Mouse (Mus musculus) liver, embryonic 13.5 days (tissue): ENCODE measurements around the gene Lars2. TPM values are rescaled to one million over a fixed set of nuclear protein-coding genes. Genes with fewer than 3 reads are reported as not detected.
A peak's percentile ranks its signal among the peaks of the same experiment; 100 is the strongest.
"Not testable (repeated sequence)": the region's sequence is repeated elsewhere in the genome, so short reads cannot be mapped to it uniquely, and the experiment has no call there.

Experiments
- ATAC-seq: fragments of 200-750 bp; cut with Nextera tagmentation; 2 replicates; pipeline ENCODE4 v1.8.0; 2017; ENCODE audit warnings: low read depth, mild to moderate bottlenecking, moderate number of reproducible peaks, moderate library complexity
- DNase-seq: peaks from one replicate; pipeline ENCODE4 v3.0.0; 2022
- H3K27ac ChIP-seq: fragments of 300-500 bp; sonication (generic); 2 replicates; pipeline ENCODE4 v1.5.1; 2015; ENCODE audit warnings: moderate library complexity, mild to moderate bottlenecking, inconsistent platforms
- H3K27me3 ChIP-seq: fragments of 300-500 bp; sonication (generic); 2 replicates; pipeline ENCODE4 v1.6.1; 2015; ENCODE audit warnings: mild to moderate bottlenecking, inconsistent platforms
- H3K36me3 ChIP-seq: fragments of 300-500 bp; sonication (generic); 2 replicates; pipeline ENCODE4 v1.6.1; 2015; ENCODE audit warnings: mild to moderate bottlenecking, inconsistent platforms
- H3K4me1 ChIP-seq: fragments of 300-500 bp; sonication (generic); replicated peaks from 2 replicates; pipeline ENCODE4 v1.6.1; 2015; ENCODE audit warnings: inconsistent platforms
- H3K4me2 ChIP-seq: fragments of 300-500 bp; sonication (generic); 2 replicates; pipeline ENCODE4 v1.6.1; 2015; ENCODE audit warnings: inconsistent platforms, mild to moderate bottlenecking, moderate library complexity
- H3K4me3 ChIP-seq: fragments of 300-500 bp; sonication (generic); replicated peaks from 2 replicates; pipeline ENCODE4 v1.5.1; 2015; ENCODE audit warnings: mild to moderate bottlenecking, inconsistent platforms
- H3K9ac ChIP-seq: fragments of 300-500 bp; sonication (generic); 2 replicates; pipeline ENCODE4 v1.6.1; 2015; ENCODE audit warnings: mild to moderate bottlenecking, inconsistent platforms
- H3K9me3 ChIP-seq: fragments of 300-500 bp; sonication (generic); replicated peaks from 2 replicates; pipeline ENCODE4 v1.6.1; 2016; ENCODE audit warnings: inconsistent platforms
- WGBS: fragments of 180-500 bp; shearing (Covaris S2); methylation state at CpG from one replicate; pipeline ENCODE4 v1.1.7; 2015; ENCODE audit not compliant: insufficient replicate concordance; 5-methylcytosine and 5-hydroxymethylcytosine counted together
- polyA plus RNA-seq: library from polyadenylated mRNA; unstranded; fragments of >200 nt; fragmentation: Nextera tagmentation; extraction: Ambion mirVana; gene quantifications from 2 replicates; pipeline ENCODE4 v1.2.1, GENCODE M21; 2015

Gene Lars2
- polyA plus RNA-seq, 1 experiment from 2014 or later, result 768 TPM

DNA sequence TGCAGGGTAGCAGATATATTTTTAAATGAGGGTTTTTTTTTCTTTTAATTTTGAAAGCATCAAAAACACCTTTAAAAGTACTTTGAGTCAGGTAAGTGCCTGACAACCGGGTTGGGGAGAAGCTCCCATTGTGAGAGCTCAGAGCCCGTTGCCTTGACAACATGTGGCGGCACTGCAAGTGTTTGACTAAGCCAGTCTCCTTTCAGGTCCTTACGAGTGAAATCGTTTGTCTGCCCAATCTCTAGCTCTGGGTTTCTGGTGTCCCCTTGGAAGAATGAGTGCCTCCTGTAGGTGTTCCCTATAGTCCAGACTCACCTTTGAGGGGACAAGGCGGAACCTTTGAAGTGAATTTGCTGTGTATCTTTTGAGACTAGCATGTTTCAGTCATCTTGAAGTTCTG lies 31.0 kb downstream of the Lars2 start:
- H3K9ac ChIP-seq, result no peak overlapping the region
- no peak overlapping the region for H3K4me2 ChIP-seq
- DNase-seq (no peak), ATAC-seq (no peak)
- no peak overlapping the region for H3K4me3 ChIP-seq
- WGBS, result 78% methylated on average over 6 of the region's 6 CpGs
- H3K27me3 ChIP-seq, result no peaks in the 10 kb centered on the region
- peaks cover 5% of the 10 kb centered on the region; the same call in 1 of the 2 replicates for H3K36me3 ChIP-seq
- no peaks in the 10 kb centered on the region for H3K4me1 ChIP-seq
- H3K9me3 ChIP-seq, result no peaks in the 10 kb centered on the region
- H3K27ac ChIP-seq, result no peak overlapping the region

DNA sequence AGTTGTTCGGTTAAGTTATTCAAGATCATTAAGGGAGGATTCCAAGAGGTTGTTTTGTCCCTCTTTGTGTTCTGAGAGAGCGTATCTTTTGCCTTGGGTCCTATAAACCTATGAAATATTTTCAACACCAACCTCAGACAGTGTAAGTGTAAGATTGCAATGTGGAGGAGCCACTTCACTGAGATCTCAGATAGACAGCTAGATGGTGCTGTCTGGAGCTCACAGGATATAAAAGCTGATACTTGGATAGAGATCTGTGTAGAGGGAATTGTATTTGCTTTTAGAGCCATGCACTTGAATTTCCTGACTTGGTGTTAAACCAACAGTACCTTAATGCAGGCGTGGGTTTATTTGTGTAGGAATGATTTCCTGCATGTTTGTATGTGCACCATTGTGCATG lies 35.5 kb downstream of the Lars2 start:
- WGBS, result 80% methylated on average over 3 of the region's 3 CpGs
- H3K9ac ChIP-seq, result no peak overlapping the region
- no peaks in the 10 kb centered on the region for H3K27me3 ChIP-seq
- ATAC-seq (no peak), DNase-seq (no peak)
- H3K4me3 ChIP-seq, result no peak overlapping the region
- H3K9me3 ChIP-seq, result no peaks in the 10 kb centered on the region
- no peaks in the 10 kb centered on the region for H3K36me3 ChIP-seq
- no peaks in the 10 kb centered on the region; the same call in 1 of the 2 replicates for H3K4me1 ChIP-seq
- no peak overlapping the region for H3K4me2 ChIP-seq
- no peak overlapping the region for H3K27ac ChIP-seq

DNA sequence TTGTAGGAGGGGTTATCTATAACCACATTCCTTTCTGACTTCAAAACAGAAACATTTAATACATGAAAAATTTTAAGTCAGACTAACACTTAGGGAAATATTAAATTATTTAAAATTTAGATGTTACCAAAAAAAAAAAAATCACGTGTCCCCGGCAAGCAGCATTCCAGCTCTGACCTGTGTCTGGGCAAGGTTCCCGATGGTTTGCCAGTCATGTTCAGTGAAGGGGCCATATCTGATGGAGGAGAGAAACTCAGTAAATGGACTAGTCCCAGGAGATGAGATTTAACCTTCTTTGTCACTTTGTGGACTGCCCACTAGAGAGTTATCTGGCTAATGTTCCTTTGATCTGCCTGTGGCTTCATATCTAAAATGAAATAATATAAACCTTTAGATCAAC lies 36.3 kb downstream of the Lars2 start:
- no peaks in the 10 kb centered on the region for H3K9me3 ChIP-seq

GRCm38 (mm10) chr9:123405231-123405630 lies 38.5 kb downstream of the Lars2 start:
- H3K4me3 ChIP-seq, result no peak overlapping the region
- H3K4me2 ChIP-seq, result no peak overlapping the region
- no peaks in the 10 kb centered on the region; the same call in 1 of the 2 replicates for H3K4me1 ChIP-seq
- DNase-seq (no peak), ATAC-seq (no peak)
- 79% methylated on average over 1 of the region's 1 CpGs for WGBS
- no peak overlapping the region for H3K9ac ChIP-seq
- H3K36me3 ChIP-seq, result 0 out of 2 replicates have a peak, but pooled peaks cover 1% of the 10 kb centered on the region
- H3K27me3 ChIP-seq, result no peaks in the 10 kb centered on the region
- no peaks in the 10 kb centered on the region for H3K9me3 ChIP-seq
- no peak overlapping the region for H3K27ac ChIP-seq

More for the DNA sequence above, 36.3 kb downstream of the Lars2 start:
- Histone ChIP-seq H3K27me3 (no peaks in the 10 kb centered on the region), H3K4me1 (no peaks in the 10 kb centered on the region; the same call in 1 of the 2 replicates), H3K36me3 (no peaks in the 10 kb centered on the region), H3K4me3 (no peak overlapping the region), H3K9ac (no peak overlapping the region), H3K27ac (no peak overlapping the region), H3K4me2 (no peak overlapping the region)
- WGBS, result 81% methylated on average over 3 of the region's 3 CpGs
- DNase-seq (no peak), ATAC-seq (no peak)

DNA sequence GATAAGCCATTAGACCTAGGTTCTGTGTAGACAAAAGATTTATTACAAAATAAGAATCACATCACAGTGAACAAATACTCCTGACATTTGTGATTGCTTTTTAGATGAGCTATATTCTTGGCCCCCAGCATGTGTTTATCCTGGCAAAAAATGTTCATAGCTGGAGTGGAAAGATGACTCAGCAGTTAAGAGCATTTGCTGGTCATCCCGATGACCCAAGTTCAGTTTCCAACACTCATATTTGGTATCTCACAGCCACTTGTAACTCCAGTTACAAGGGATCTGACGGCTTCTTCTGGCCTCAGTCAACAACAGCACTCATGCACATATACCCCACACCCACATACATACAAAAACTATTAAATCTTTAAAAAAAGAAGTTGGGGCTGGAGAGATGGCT lies 42.0 kb downstream of the Lars2 start:
- Histone ChIP-seq H3K36me3 (peaks cover 25% of the 10 kb centered on the region), H3K4me2 (no peak overlapping the region), H3K27ac (no peak overlapping the region), H3K9ac (no peak overlapping the region), H3K27me3 (no peaks in the 10 kb centered on the region), H3K4me3 (no peak overlapping the region), H3K9me3 (no peaks in the 10 kb centered on the region), H3K4me1 (no peaks in the 10 kb centered on the region; the same call in 1 of the 2 replicates)
- DNase-seq (no peak), ATAC-seq (no peak)
- 64% methylated on average over 2 of the region's 2 CpGs for WGBS

DNA sequence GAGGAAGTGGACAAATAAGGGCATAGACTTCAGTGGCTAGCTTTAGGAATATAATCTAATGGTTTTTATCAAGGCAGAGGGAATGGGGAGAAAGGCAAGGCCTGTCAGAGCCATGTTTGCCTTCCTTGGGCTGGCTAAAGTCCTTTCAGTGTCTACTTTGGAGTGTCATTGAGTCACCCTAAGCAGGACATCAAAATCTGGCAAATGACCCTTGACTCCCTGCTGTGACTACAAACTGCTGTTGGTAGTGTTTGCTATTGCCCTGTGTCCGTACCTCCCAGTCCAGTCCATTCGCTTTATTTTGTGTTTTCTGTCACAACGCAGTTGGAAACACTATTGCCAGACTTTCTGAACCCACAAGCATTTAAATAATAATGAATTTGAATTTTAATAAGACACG lies 63.1 kb downstream of the Lars2 start:
- Histone ChIP-seq H3K9me3 (no peaks in the 10 kb centered on the region), H3K9ac (no peak overlapping the region), H3K4me3 (no peak overlapping the region), H3K27me3 (no peaks in the 10 kb centered on the region), H3K4me1 (peaks cover 7% of the 10 kb centered on the region; the same call in 1 of the 2 replicates), H3K36me3 (peaks cover 6% of the 10 kb centered on the region; the same call in 1 of the 2 replicates), H3K27ac (peak overlapping the region; percentile 48; the same call in 1 of the 2 replicates), H3K4me2 (no peak overlapping the region)
- WGBS, result 78% methylated on average over 4 of the region's 4 CpGs
- ATAC-seq (peak; percentile 69), DNase-seq (no peak)

DNA sequence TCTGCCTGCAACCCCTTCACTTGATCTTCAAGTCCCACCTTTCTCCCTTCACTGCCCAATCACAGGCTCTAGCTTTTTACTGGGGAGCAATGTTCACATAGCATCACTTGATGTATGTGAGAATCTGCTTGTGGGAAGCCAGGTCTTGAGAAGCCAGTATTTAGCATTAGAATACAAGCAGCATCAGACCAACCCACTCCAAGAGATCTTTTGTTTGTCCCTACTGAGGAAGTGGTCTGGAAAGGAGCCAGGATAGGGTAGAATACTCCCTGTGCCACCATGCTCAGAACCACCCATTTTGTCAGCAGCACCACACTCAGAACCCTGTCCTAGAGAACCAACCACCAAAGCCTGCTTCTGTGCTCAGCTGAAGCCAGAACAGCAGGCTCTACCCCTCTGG lies 64.2 kb downstream of the Lars2 start:
- no peak overlapping the region for H3K27ac ChIP-seq
- no peak overlapping the region for H3K4me2 ChIP-seq
- peaks cover 8% of the 10 kb centered on the region for H3K36me3 ChIP-seq
- ATAC-seq, result no peak
- no peak for DNase-seq
- no peak overlapping the region for H3K4me3 ChIP-seq
- no peak overlapping the region for H3K9ac ChIP-seq
- no peaks in the 10 kb centered on the region for H3K9me3 ChIP-seq
- H3K27me3 ChIP-seq, result no peaks in the 10 kb centered on the region
- H3K4me1 ChIP-seq, result peaks cover 7% of the 10 kb centered on the region; the same call in 1 of the 2 replicates

DNA sequence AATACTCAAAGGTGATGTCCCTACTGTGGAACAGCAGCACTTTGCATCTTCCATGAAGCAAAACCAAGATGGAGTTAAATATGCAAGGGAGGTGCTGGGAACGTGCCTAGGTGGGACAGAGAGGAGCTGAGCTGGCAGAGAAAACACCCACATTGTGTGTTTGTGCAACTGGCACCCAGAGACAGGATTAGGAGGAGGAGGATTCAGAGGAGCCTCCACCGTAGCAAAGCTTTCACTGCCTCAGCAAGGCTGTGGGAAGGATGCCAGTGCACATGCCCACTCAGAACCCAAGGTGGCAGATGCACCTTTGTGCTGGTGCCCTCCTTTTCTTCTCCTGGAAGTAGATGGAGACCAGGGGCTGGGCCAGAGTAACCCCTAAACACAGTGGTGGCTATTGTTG lies 71.5 kb downstream of the Lars2 start:
- ATAC-seq (no peak), DNase-seq (no peak)
- no peaks in the 10 kb centered on the region for H3K9me3 ChIP-seq
- no peak overlapping the region for H3K4me2 ChIP-seq
- H3K27me3 ChIP-seq, result no peaks in the 10 kb centered on the region
- no peak overlapping the region for H3K27ac ChIP-seq
- no peak overlapping the region for H3K9ac ChIP-seq
- 68% methylated on average over 2 of the region's 2 CpGs for WGBS
- H3K4me1 ChIP-seq, result no peaks in the 10 kb centered on the region
- H3K4me3 ChIP-seq, result no peak overlapping the region
- peaks cover 38% of the 10 kb centered on the region for H3K36me3 ChIP-seq

DNA sequence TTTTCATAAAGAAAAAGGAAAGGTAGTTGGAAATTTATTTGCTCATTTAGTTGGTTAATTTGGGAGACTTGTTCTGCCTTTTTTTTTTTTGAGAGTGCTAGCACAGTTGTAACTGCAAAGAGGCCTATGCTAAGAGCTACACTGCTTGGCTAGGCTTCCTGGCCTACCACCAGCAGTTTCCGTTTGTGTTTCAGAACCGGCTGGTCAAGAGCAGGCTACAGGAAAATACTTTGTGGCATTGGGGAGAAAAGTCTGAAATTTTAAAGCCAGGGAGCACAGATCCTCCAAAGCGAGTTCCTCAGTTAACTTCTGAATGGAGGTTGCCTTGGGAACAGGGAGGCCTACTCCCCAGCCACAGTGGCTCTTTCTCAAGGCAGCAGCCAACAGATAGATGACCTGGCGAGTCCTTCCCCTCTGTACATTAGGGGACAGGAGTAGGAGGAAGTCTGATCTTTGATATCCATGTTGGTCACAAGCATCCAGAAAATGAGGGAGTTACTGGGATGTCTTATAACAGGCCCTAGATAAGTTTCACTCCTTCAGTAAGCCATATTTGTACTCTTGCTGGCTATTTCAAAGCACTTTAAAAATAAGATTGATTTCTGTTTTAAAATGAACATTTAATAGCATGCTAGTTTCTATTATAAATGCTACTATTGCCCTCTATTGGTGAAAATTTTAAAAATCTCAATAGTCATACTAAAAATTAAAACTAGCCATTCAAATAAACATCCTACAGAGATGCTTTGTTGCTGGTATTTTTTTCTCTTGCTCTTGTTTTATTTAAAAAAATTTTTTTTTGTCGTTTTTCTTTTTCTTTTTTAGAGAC lies 73.7 kb downstream of the Lars2 start:
- no peak overlapping the region for H3K4me3 ChIP-seq
- no peaks in the 10 kb centered on the region for H3K27me3 ChIP-seq
- no peak overlapping the region for H3K9ac ChIP-seq
- no peak overlapping the region for H3K27ac ChIP-seq
- no peaks in the 10 kb centered on the region for H3K4me1 ChIP-seq
- peaks cover 32% of the 10 kb centered on the region for H3K36me3 ChIP-seq
- WGBS, result 59% methylated on average over 5 of the region's 5 CpGs
- no peak overlapping the region for H3K4me2 ChIP-seq
- no peak for DNase-seq
- H3K9me3 ChIP-seq, result no peaks in the 10 kb centered on the region
- ATAC-seq, result no peak

DNA sequence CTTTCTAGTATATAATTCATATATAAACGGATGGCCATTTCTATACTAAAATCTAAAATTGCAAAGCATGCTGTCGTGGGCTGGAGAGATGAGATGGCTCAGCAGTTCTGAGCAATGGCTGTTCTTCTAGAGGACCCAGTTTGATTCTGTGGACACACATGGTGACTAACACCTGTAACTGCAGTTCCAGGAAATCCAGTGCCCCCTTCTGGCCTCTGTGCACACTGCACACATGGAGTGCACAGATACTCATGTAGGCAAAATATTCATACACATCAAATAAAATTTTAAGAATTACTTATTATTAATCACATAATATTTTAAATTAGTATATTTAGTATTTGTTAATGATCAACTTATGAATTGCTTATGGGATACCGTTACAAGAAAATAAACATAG lies 80.4 kb downstream of the Lars2 start:
- not testable (repeated sequence) for H3K27me3 ChIP-seq, H3K4me3 ChIP-seq, DNase-seq, H3K9ac ChIP-seq, H3K9me3 ChIP-seq, H3K4me2 ChIP-seq, H3K36me3 ChIP-seq, ATAC-seq, H3K27ac ChIP-seq
- 0 out of 2 replicates have a peak, but pooled peaks cover 11% of the 10 kb centered on the region for H3K4me1 ChIP-seq
- 84% methylated on average over 3 of the region's 3 CpGs for WGBS

DNA sequence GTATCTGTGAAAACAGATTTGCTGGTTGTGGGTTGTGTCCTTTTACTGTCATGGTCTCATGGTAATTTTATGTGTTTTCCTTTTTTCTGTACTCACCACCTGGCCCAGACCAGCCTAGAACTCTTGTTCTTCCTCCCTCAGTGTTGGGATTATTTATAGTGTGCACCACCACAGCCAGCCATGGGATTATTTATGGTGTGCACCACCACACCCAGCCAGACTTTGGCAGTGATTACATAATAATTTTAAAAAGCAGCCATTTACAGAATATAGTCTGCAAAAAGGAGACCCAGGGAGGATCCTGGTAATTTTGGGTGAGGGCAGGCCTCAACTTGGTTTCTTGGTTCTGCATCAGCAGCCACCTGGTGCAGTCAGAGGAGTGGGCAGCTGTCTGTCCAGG lies 81.9 kb downstream of the Lars2 start:
- Histone ChIP-seq H3K9ac (no peak overlapping the region), H3K4me1 (0 out of 2 replicates have a peak, but pooled peaks cover 11% of the 10 kb centered on the region), H3K9me3 (no peaks in the 10 kb centered on the region), H3K27me3 (no peaks in the 10 kb centered on the region), H3K36me3 (0 out of 2 replicates have a peak, but pooled peaks cover 6% of the 10 kb centered on the region), H3K27ac (no peak overlapping the region), H3K4me2 (no peak overlapping the region), H3K4me3 (no peak overlapping the region)
- DNase-seq, result no peak
- no peak for ATAC-seq

DNA sequence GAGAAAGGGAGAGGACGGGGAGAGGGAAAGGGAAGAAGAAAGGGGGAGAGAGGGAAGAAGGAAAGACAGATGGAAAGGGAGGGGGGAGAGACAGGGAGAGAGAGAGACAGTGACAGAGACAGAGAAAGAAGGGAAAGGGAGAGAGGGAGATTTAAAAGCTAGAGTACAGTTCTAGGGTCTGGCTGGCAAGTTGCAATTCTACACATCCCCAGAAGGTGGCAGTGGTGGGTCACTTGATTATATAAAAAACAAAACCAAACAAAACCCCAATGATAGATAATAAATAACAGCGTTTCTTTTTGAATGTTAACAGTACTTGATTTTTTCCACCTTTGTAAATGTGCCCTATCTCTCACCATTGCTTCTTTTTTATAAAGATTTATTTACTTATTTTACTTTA lies 83.4 kb downstream of the Lars2 start:
- 40% methylated on average over 2 of the region's 2 CpGs for WGBS
- Histone ChIP-seq H3K4me1 (0 out of 2 replicates have a peak, but pooled peaks cover 15% of the 10 kb centered on the region), H3K4me2 (no peak overlapping the region), H3K9ac (no peak overlapping the region), H3K4me3 (no peak overlapping the region), H3K36me3 (peaks cover 16% of the 10 kb centered on the region), H3K9me3 (no peaks in the 10 kb centered on the region), H3K27ac (no peak overlapping the region), H3K27me3 (no peaks in the 10 kb centered on the region)
- ATAC-seq (no peak), DNase-seq (peak; percentile 24)
